Mouse (Mus musculus) liver, embryonic 14.5 days (tissue): ENCODE measurements at regions not wholly inside any gene's neighbourhood (a gene's known extent, or its start where the extent isn't known, plus 50 kb on each side); places are given as distances from the start of the nearest gene placed in this dataset.

Experiments used
- ATAC-seq: fragments of 200-750 bp; cut with Nextera tagmentation; 2 replicates; pipeline ENCODE4 v1.8.0; 2017; ENCODE audit warnings: moderate number of reproducible peaks, mild to moderate bottlenecking, moderate library complexity; ENCODE audit not compliant: insufficient read depth
- DNase-seq, 3 experiments: peaks; one replicate each; pipeline ENCODE4 v3.0.0-alpha.2; 2012 to 2013; ENCODE audit warnings: low read depth in 3 of 3, low spot score in 3 of 3
- H3K27ac ChIP-seq: fragments of 300-500 bp; sonication (generic); 2 replicates; pipeline ENCODE4 v1.5.1; 2014; ENCODE audit warnings: moderate library complexity, mild to moderate bottlenecking, control low read depth, inconsistent platforms
- H3K27me3 ChIP-seq: fragments of 300-500 bp; sonication (generic); 2 replicates; pipeline ENCODE4 v1.6.1; 2014; ENCODE audit warnings: mild to moderate bottlenecking, low read length, moderate library complexity; ENCODE audit not compliant: control insufficient read depth, insufficient read depth
- H3K36me3 ChIP-seq: fragments of 300-500 bp; sonication (generic); replicated peaks from 2 replicates; pipeline ENCODE4 v1.6.1; 2014; ENCODE audit warnings: low read depth; ENCODE audit not compliant: control insufficient read depth, insufficient read depth
- H3K4me1 ChIP-seq, 2 experiments: fragments of 200-500 bp in 1 of 2; fragments of 300-500 bp in 1 of 2; sonication (generic) in 1 of 2; replicated peaks; 2 replicates each; pipeline ENCODE4 v1.6.1; 2012 to 2014; ENCODE audit warnings: antibody characterized with exemption in 1 of 2, inconsistent platforms in 1 of 2, low read length in 1 of 2; ENCODE audit not compliant: control insufficient read depth in 2 of 2, insufficient read depth in 2 of 2
- H3K4me2 ChIP-seq: fragments of 300-500 bp; sonication (generic); 2 replicates; pipeline ENCODE4 v1.6.1; 2014; ENCODE audit warnings: low read depth, mild to moderate bottlenecking, control low read depth, moderate library complexity
- H3K4me3 ChIP-seq, 2 experiments: fragments of 200-500 bp in 1 of 2; fragments of 300-500 bp in 1 of 2; sonication (generic) in 1 of 2; 2 replicates each; pipeline ENCODE4 v1.5.1; 2012 to 2014; ENCODE audit warnings: low read depth in 2 of 2, low read length in 2 of 2, mild to moderate bottlenecking in 2 of 2, control low read depth in 1 of 2, inconsistent platforms in 1 of 2, moderate library complexity in 1 of 2; ENCODE audit not compliant: insufficient read depth in 1 of 2
- H3K9ac ChIP-seq: fragments of 300-500 bp; sonication (generic); replicated peaks from 2 replicates; pipeline ENCODE4 v1.6.1; 2014; ENCODE audit warnings: mild to moderate bottlenecking, control low read depth, moderate library complexity
- H3K9me3 ChIP-seq: fragments of 300-500 bp; sonication (generic); 2 replicates; pipeline ENCODE4 v1.6.1; 2016; ENCODE audit warnings: low read length, mixed read lengths; ENCODE audit not compliant: control insufficient read depth
- CTCF ChIP-seq: IDR thresholded peaks from 2 replicates; pipeline ENCODE4 v1.5.1; 2016; ENCODE audit warnings: antibody characterized with exemption, low read depth, control low read depth
- EP300 ChIP-seq: IDR thresholded peaks from 2 replicates; pipeline ENCODE4 v1.6.1; 2016; ENCODE audit warnings: antibody characterized with exemption, low read depth
- WGBS: fragments of 180-500 bp; shearing (Covaris S2); extraction: QIAGEN DNeasy Blood & Tissue Kit; methylation state at CpG from one replicate; pipeline ENCODE4 v1.1.7; 2014; ENCODE audit not compliant: insufficient replicate concordance; 5-methylcytosine and 5-hydroxymethylcytosine counted together

GRCm38 (mm10) chr14:37237191-37237590 lies 102.1 kb upstream of the Ghitm start:
- Histone ChIP-seq H3K36me3 (no peaks in the 10 kb centered on the region), H3K27ac (no peak overlapping the region), H3K27me3 (no peaks in the 10 kb centered on the region), H3K4me1 (no peaks in the 10 kb centered on the region), H3K4me2 (no peak overlapping the region), H3K9ac (no peak overlapping the region), H3K4me3 (no peak overlapping the region), H3K9me3 (no peaks in the 10 kb centered on the region)
- ATAC-seq (no peak), DNase-seq (no peak)
- TF ChIP-seq CTCF (no peak), EP300 (no peak)
- WGBS, result 69% methylated on average over 5 of the region's 5 CpGs

- Histone ChIP-seq H3K9me3 (no peaks in the 10 kb centered on the region), H3K27ac (no peak overlapping the region), H3K4me1 (no peaks in the 10 kb centered on the region), H3K4me2 (no peak overlapping the region), H3K4me3 (no peak overlapping the region), H3K36me3 (no peaks in the 10 kb centered on the region), H3K9ac (no peak overlapping the region), H3K27me3 (no peaks in the 10 kb centered on the region)
- no peak for TF ChIP-seq CTCF
- no peak for TF ChIP-seq EP300
- ATAC-seq, result no peak
- DNase-seq, result no peak
Measured at GRCm38 (mm10) chr14:37208256-37208655, 73.2 kb upstream of the Ghitm start.

- no peak overlapping the region for H3K4me2 ChIP-seq
- no peaks in the 10 kb centered on the region for H3K4me1 ChIP-seq
- H3K27ac ChIP-seq, result no peak overlapping the region
- DNase-seq (no peak), ATAC-seq (no peak)
- H3K27me3 ChIP-seq, result no peaks in the 10 kb centered on the region
- H3K4me3 ChIP-seq, result no peak overlapping the region
- no peaks in the 10 kb centered on the region for H3K36me3 ChIP-seq
- WGBS, result 48% methylated on average over 5 of the region's 5 CpGs
- TF ChIP-seq CTCF (no peak), EP300 (no peak)
- H3K9me3 ChIP-seq, result no peaks in the 10 kb centered on the region
- no peak overlapping the region for H3K9ac ChIP-seq
Measured at GRCm38 (mm10) chr14:37189795-37190194, 54.7 kb upstream of the Ghitm start.
